Mouse (Mus musculus): ENCODE measurements around the gene Nit1. TPM values are rescaled to one million over a fixed set of nuclear protein-coding genes. Genes with fewer than 3 reads are reported as not detected.
A peak's percentile ranks its signal among the peaks of the same experiment; 100 is the strongest.

Gene Nit1
- polyA plus RNA-seq (2012; rRNA removed), result 36.8 and 50.7 TPM in 2 replicates

GRCm38 (mm10) chr1:171345225-171346094 is at the start of gene Nit1, which contains the start of gene Pfdn2:
Nit1 (minus strand) TSS chr1:171345646.
Pfdn2 (plus strand) TSS chr1:171345670.
- H3K4me3 ChIP-seq (ENCODE audit: low read depth, low read length), result peak within 1 kb of the TSS; percentile 78
- peaks cover 22% of the 10 kb centered on the region for H3K36me3 ChIP-seq (ENCODE audit: control insufficient read depth, insufficient read depth, low read length)
- under 1% methylated on average over 50 of the region's 53 CpGs for WGBS
- peak within 1 kb of the TSS; percentile 15; the same call in 1 of the 2 replicates for H3K27ac ChIP-seq (ENCODE audit: insufficient read depth, low read depth, low read length)
- H3K4me1 ChIP-seq (ENCODE audit: control insufficient read depth, insufficient read depth, insufficient read length, low read length), result peaks cover 11% of the 10 kb centered on the region
- no peaks in the 10 kb centered on the region for H3K27me3 ChIP-seq (ENCODE audit: control insufficient read depth, insufficient read depth, low read length)
- TF ChIP-seq CTCF (IDR thresholded peaks at IDR 0.05; ENCODE audit: extremely low read depth, insufficient read length, insufficient replicate concordance, low read depth, low read length), result no peak
- peak; percentile 81 for TF ChIP-seq POLR2A (IDR thresholded peaks at IDR 0.05; ENCODE audit: low read depth, low read length)

- H3K27ac ChIP-seq (ENCODE audit: insufficient read depth, low read depth, low read length), result peak overlapping the region; percentile 87
- TF ChIP-seq CTCF (IDR thresholded peaks at IDR 0.05; ENCODE audit: extremely low read depth, insufficient read length, insufficient replicate concordance, low read depth, low read length), result no peak
- TF ChIP-seq POLR2A (IDR thresholded peaks at IDR 0.05; ENCODE audit: low read depth, low read length), result no peak
Observed at GRCm38 (mm10) chr1:171390101-171390500, 44.7 kb upstream of the Nit1 start.

GRCm38 (mm10) chr1:171388376-171389102 is 43.1 kb upstream of the Nit1 start, which contains the start of gene Arhgap30:
Arhgap30 (plus strand) TSS chr1:171388954.
- peak; percentile 29; the same call in 1 of the 2 replicates for TF ChIP-seq POLR2A (IDR thresholded peaks at IDR 0.05; ENCODE audit: low read depth, low read length)
- TF ChIP-seq CTCF (IDR thresholded peaks at IDR 0.05; ENCODE audit: extremely low read depth, insufficient read length, insufficient replicate concordance, low read depth, low read length), result no peak
- Histone ChIP-seq H3K4me1 (ENCODE audit: control insufficient read depth, insufficient read depth, insufficient read length, low read length) (0 out of 2 replicates have a peak, but pooled peaks cover 2% of the 10 kb centered on the region), H3K36me3 (ENCODE audit: control insufficient read depth, insufficient read depth, low read length) (no peaks in the 10 kb centered on the region), H3K27me3 (ENCODE audit: control insufficient read depth, insufficient read depth, low read length) (no peaks in the 10 kb centered on the region), H3K4me3 (ENCODE audit: low read depth, low read length) (peak within 1 kb of the TSS; percentile 73), H3K27ac (ENCODE audit: insufficient read depth, low read depth, low read length) (peak within 1 kb of the TSS; percentile 87)
- 68% methylated on average over 15 of the region's 15 CpGs for WGBS

More at GRCm38 (mm10) chr1:171390101-171390500, 44.7 kb upstream of the Nit1 start:
- H3K4me1 ChIP-seq (ENCODE audit: control insufficient read depth, insufficient read depth, insufficient read length, low read length), result 0 out of 2 replicates have a peak, but pooled peaks cover 2% of the 10 kb centered on the region
- no peaks in the 10 kb centered on the region for H3K27me3 ChIP-seq (ENCODE audit: control insufficient read depth, insufficient read depth, low read length)
- 70% methylated on average over 4 of the region's 4 CpGs for WGBS
- no peaks in the 10 kb centered on the region for H3K36me3 ChIP-seq (ENCODE audit: control insufficient read depth, insufficient read depth, low read length)
- peak overlapping the region; percentile 73 for H3K4me3 ChIP-seq (ENCODE audit: low read depth, low read length)

GRCm38 (mm10) chr1:171387099-171387498 is 41.7 kb upstream of the Nit1 start:
- 77% methylated on average over 6 of the region's 6 CpGs for WGBS
- Histone ChIP-seq H3K27me3 (ENCODE audit: control insufficient read depth, insufficient read depth, low read length) (no peaks in the 10 kb centered on the region), H3K27ac (ENCODE audit: insufficient read depth, low read depth, low read length) (no peak overlapping the region)

GRCm38 (mm10) chr1:171385171-171385570 is 39.7 kb upstream of the Nit1 start:
- H3K4me3 ChIP-seq (ENCODE audit: low read depth, low read length), result no peak overlapping the region
- H3K27me3 ChIP-seq (ENCODE audit: control insufficient read depth, insufficient read depth, low read length), result 0 out of 2 replicates have a peak, but pooled peaks cover 4% of the 10 kb centered on the region
- no peak overlapping the region for H3K27ac ChIP-seq (ENCODE audit: insufficient read depth, low read depth, low read length)
- WGBS, result 74% methylated on average over 9 of the region's 9 CpGs
- H3K4me1 ChIP-seq (ENCODE audit: control insufficient read depth, insufficient read depth, insufficient read length, low read length), result peaks cover 6% of the 10 kb centered on the region
- no peak for TF ChIP-seq CTCF (IDR thresholded peaks at IDR 0.05; ENCODE audit: extremely low read depth, insufficient read length, insufficient replicate concordance, low read depth, low read length)
- no peak for TF ChIP-seq POLR2A (IDR thresholded peaks at IDR 0.05; ENCODE audit: low read depth, low read length)
- no peaks in the 10 kb centered on the region for H3K36me3 ChIP-seq (ENCODE audit: control insufficient read depth, insufficient read depth, low read length)

More at GRCm38 (mm10) chr1:171387099-171387498, 41.7 kb upstream of the Nit1 start:
- H3K4me1 ChIP-seq (ENCODE audit: control insufficient read depth, insufficient read depth, insufficient read length, low read length), result peaks cover 5% of the 10 kb centered on the region; the same call in 1 of the 2 replicates
- TF ChIP-seq POLR2A (IDR thresholded peaks at IDR 0.05; ENCODE audit: low read depth, low read length) (no peak), CTCF (IDR thresholded peaks at IDR 0.05; ENCODE audit: extremely low read depth, insufficient read length, insufficient replicate concordance, low read depth, low read length) (peak; percentile 23; the same call in 1 of the 2 replicates)
- H3K36me3 ChIP-seq (ENCODE audit: control insufficient read depth, insufficient read depth, low read length), result no peaks in the 10 kb centered on the region
- H3K4me3 ChIP-seq (ENCODE audit: low read depth, low read length), result no peak overlapping the region

- Histone ChIP-seq H3K4me3 (ENCODE audit: low read depth, low read length) (no peak overlapping the region), H3K4me1 (ENCODE audit: control insufficient read depth, insufficient read depth, insufficient read length, low read length) (peaks cover 9% of the 10 kb centered on the region), H3K36me3 (ENCODE audit: control insufficient read depth, insufficient read depth, low read length) (no peaks in the 10 kb centered on the region), H3K27me3 (ENCODE audit: control insufficient read depth, insufficient read depth, low read length) (0 out of 2 replicates have a peak, but pooled peaks cover 4% of the 10 kb centered on the region), H3K27ac (ENCODE audit: insufficient read depth, low read depth, low read length) (no peak overlapping the region)
- 68% methylated on average over 9 of the region's 9 CpGs for WGBS
- TF ChIP-seq CTCF (IDR thresholded peaks at IDR 0.05; ENCODE audit: extremely low read depth, insufficient read length, insufficient replicate concordance, low read depth, low read length), result no peak
- no peak for TF ChIP-seq POLR2A (IDR thresholded peaks at IDR 0.05; ENCODE audit: low read depth, low read length)
Observed at GRCm38 (mm10) chr1:171384361-171384760, 38.9 kb upstream of the Nit1 start.
